Mouse (Mus musculus) liver, adult 2 months (tissue): ENCODE data around the gene Trabd. TPM values are rescaled to one million over a fixed set of nuclear protein-coding genes. Genes with fewer than 3 reads are reported as not detected.

ENCODE experiments used
- DNase-seq: peaks from one replicate; pipeline ENCODE4 v3.0.0-alpha.2; 2011; ENCODE audit warnings: low read depth, low spot score; ENCODE audit errors: extremely low read depth
- H3K27ac ChIP-seq: fragments of 200-500 bp; replicated peaks from 2 replicates; pipeline ENCODE4 v1.5.1; 2012; ENCODE audit warnings: low read depth, mild to moderate bottlenecking, control low read depth, inconsistent platforms, low read length; ENCODE audit not compliant: insufficient read depth
- H3K27me3 ChIP-seq: fragments of 200-500 bp; 2 replicates; pipeline ENCODE4 v1.6.1; 2012; ENCODE audit warnings: mild to moderate bottlenecking, moderate library complexity, low read length, inconsistent platforms; ENCODE audit not compliant: control insufficient read depth, insufficient read depth
- H3K36me3 ChIP-seq: fragments of 200-500 bp; 2 replicates; pipeline ENCODE4 v1.6.1; 2012; ENCODE audit warnings: low read length, inconsistent platforms; ENCODE audit not compliant: control insufficient read depth, insufficient read depth
- H3K4me1 ChIP-seq: fragments of 200-500 bp; 2 replicates; pipeline ENCODE4 v1.6.1; 2011; ENCODE audit warnings: low read length; ENCODE audit not compliant: control insufficient read depth, insufficient read depth
- H3K4me3 ChIP-seq: fragments of 200-500 bp; 2 replicates; pipeline ENCODE4 v1.5.1; 2011; ENCODE audit warnings: low read depth, mild to moderate bottlenecking, control low read depth, low read length, moderate library complexity; ENCODE audit not compliant: insufficient read depth
- H3K79me2 ChIP-seq: fragments of 200-500 bp; 2 replicates; pipeline ENCODE4 v1.6.1; 2012; ENCODE audit warnings: inconsistent platforms, mild to moderate bottlenecking, low read length, moderate library complexity; ENCODE audit not compliant: control insufficient read depth, insufficient read depth
- H3K9ac ChIP-seq: fragments of 200-500 bp; 2 replicates; pipeline ENCODE4 v1.6.1; 2012; ENCODE audit warnings: low read depth, mild to moderate bottlenecking, control low read depth, inconsistent platforms, low read length
- CTCF ChIP-seq: fragments of 200-500 bp; IDR thresholded peaks from 2 replicates; pipeline ENCODE4 v1.5.1; 2011; ENCODE audit warnings: low read depth, low read length, control low read depth
- POLR2A ChIP-seq: fragments of 200-500 bp; IDR thresholded peaks from 2 replicates; pipeline ENCODE4 v1.6.1; 2011; ENCODE audit warnings: low read length, control low read depth; ENCODE audit not compliant: insufficient read depth; ENCODE audit errors: extremely low read depth
- WGBS: fragments of 180-500 bp; shearing (Covaris S2); methylation state at CpG from one replicate; pipeline ENCODE4 v1.1.7; 2018; 5-methylcytosine and 5-hydroxymethylcytosine counted together
- polyA plus RNA-seq: library from polyadenylated mRNA; depleted of rRNA; stranded (reverse); fragments of >200 nt; gene quantifications from 2 replicates; pipeline ENCODE4 v1.2.3, GENCODE M21; 2012
- total RNA-seq: library from RNA; depleted of rRNA; stranded (reverse); fragments of >200 nt; gene quantifications from 2 replicates; pipeline ENCODE4 v1.2.3, GENCODE M21; 2014

The Trabd gene
- total and polyA plus RNA-seq, 2 experiments: 64.0 to 81.6 TPM

DNA sequence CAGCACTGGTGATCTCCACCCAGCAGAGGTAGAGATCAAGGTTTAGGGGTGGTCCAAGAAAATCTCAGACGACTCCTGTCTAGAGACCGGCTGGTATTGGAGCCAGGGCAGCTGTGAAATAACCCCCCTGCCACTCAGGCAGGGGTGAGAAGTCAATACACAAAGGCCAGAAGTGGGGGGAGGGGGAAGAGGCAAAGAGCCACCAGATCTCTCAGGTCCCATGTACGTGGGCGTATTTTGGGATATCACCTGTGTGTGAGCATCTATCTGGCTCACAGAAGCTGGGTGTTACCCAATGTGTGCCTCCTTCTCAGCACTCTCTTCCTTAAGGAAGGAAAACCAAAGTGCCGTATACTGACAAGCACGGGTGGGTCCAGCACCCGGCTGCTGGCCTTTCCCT is 11.9 kb upstream of the Trabd start:
- Histone ChIP-seq H3K36me3 (no peaks in the 10 kb centered on the region), H3K9ac (no peak overlapping the region), H3K27ac (no peak overlapping the region), H3K27me3 (peaks cover 18% of the 10 kb centered on the region), H3K4me3 (no peak overlapping the region), H3K4me1 (peaks cover 2% of the 10 kb centered on the region; the same call in 1 of the 2 replicates), H3K79me2 (no peaks in the 10 kb centered on the region)
- 78% methylated on average over 7 of the region's 7 CpGs for WGBS
- TF ChIP-seq CTCF: no peak
- TF ChIP-seq POLR2A: no peak
- no peak for DNase-seq

DNA sequence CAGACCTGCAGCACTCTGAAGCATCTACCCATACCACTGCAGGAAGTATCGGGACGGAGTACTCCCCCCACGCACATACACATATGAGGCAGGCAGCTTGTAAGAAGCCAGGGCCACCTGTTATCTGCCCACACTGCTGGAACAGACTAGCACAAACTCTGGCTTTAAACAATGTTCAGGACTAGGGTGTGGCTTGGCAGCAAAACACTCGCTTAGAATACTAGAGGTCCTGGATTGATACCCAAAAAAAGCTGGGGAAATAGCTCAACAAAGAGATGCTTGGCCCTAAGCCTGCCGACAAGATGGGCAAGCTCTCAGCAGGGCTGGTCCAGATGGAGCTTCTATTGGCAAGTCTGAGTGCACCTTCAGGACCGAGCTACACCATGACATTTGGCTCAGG is 11.4 kb upstream of the Trabd start:
- Histone ChIP-seq H3K9ac (no peak overlapping the region), H3K4me1 (peaks cover 2% of the 10 kb centered on the region; the same call in 1 of the 2 replicates), H3K36me3 (no peaks in the 10 kb centered on the region), H3K4me3 (no peak overlapping the region), H3K27ac (no peak overlapping the region), H3K27me3 (peaks cover 23% of the 10 kb centered on the region), H3K79me2 (no peaks in the 10 kb centered on the region)
- DNase-seq: no peak
- WGBS: 85% methylated on average over 6 of the region's 6 CpGs
- TF ChIP-seq CTCF (no peak), POLR2A (no peak)

DNA sequence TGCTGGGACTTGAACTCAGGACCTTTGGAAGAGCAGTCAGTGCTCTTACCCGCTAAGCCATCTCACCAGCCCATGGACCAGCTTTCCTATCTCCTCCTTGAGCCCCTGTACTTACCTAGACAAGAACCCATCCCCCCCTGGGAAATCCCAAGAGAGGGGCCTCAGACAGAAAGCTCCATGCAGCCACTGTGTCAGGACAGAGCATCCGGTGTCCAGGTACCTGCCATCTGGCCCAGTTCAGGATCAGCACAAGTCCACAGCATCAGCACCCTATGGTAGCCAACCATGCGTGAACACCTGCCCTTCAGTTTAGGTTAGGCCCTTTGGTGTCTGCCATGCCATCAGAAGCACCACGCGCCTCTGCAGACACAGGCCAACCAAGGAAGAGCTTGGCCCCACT is 10.0 kb upstream of the Trabd start:
- TF ChIP-seq CTCF: no peak
- no peak for TF ChIP-seq POLR2A
- WGBS: 92% methylated on average over 5 of the region's 5 CpGs
- H3K36me3 ChIP-seq: no peaks in the 10 kb centered on the region
- no peak overlapping the region for H3K27ac ChIP-seq
- H3K4me1 ChIP-seq: peaks cover 2% of the 10 kb centered on the region; the same call in 1 of the 2 replicates
- DNase-seq: no peak
- no peaks in the 10 kb centered on the region for H3K79me2 ChIP-seq
- peaks cover 24% of the 10 kb centered on the region for H3K27me3 ChIP-seq
- no peak overlapping the region for H3K4me3 ChIP-seq
- H3K9ac ChIP-seq: no peak overlapping the region

DNA sequence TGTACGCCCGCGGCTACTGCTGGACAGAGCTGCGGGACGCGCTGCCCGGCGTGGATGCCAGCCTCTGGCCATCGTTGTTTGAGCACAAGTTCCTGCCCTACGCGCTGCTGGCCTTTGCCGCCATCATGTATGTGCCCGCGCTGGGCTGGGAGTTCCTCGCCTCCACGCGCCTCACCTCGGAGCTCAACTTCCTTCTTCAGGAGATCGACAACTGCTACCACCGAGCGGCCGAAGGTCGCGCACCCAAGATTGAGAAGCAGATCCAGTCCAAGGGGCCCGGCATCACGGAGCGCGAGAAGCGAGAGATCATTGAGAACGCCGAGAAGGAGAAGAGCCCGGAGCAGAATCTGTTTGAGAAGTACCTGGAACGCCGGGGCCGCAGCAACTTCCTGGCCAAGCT is 7.3 kb upstream of the Trabd start:
- WGBS: 19% methylated on average over 35 of the region's 35 CpGs
- Histone ChIP-seq H3K79me2 (no peaks in the 10 kb centered on the region), H3K4me1 (no peaks in the 10 kb centered on the region), H3K27ac (no peak overlapping the region), H3K9ac (no peak overlapping the region), H3K4me3 (no peak overlapping the region), H3K27me3 (peaks cover 20% of the 10 kb centered on the region), H3K36me3 (no peaks in the 10 kb centered on the region)
- no peak for DNase-seq
- no peak for TF ChIP-seq CTCF
- no peak for TF ChIP-seq POLR2A

DNA sequence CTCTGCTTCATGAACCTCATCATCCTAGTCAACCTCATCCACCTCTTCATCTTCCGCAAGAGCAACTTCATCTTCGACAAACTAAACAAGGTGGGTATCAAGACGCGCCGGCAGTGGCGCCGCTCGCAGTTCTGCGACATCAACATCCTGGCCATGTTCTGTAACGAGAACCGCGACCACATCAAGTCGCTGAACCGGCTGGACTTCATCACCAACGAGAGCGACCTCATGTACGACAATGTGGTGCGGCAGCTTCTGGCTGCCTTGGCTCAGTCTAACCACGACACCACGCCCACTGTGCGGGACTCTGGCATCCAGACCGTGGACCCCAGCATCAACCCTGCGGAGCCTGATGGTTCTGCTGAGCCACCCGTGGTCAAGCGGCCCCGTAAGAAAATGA is 6.7 kb upstream of the Trabd start:
- 22% methylated on average over 26 of the region's 26 CpGs for WGBS
- DNase-seq: no peak
- Histone ChIP-seq H3K79me2 (no peaks in the 10 kb centered on the region), H3K4me3 (no peak overlapping the region), H3K27ac (no peak overlapping the region), H3K4me1 (no peaks in the 10 kb centered on the region), H3K27me3 (peaks cover 20% of the 10 kb centered on the region), H3K9ac (no peak overlapping the region), H3K36me3 (no peaks in the 10 kb centered on the region)
- TF ChIP-seq POLR2A: no peak
- no peak for TF ChIP-seq CTCF

DNA sequence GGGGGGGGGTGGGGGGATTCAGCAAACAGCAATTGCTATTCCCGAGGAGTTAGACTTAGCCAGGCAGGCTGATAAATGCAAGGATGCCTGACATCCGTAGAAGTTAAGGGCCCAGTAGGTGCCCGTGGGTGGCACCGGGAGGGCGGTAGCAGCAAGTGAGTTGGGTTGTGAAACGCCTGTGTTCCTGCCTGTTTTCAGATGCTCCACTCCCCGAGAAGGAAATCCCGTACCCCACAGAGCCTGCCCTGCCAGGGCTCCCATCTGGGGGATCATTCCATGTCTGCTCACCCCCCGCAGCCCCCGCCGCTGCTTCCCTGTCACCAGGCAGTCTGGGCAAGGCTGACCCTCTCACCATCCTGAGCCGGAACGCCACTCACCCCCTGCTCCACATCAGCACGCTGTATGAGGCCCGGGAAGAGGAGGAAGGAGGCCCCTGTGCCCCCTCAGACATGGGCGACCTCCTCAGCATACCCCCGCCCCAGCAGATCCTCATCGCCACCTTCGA is 5.5 kb upstream of the Trabd start:
- H3K27me3 ChIP-seq: peaks cover 20% of the 10 kb centered on the region

More for the DNA sequence above, 5.5 kb upstream of the Trabd start:
- Histone ChIP-seq H3K4me1 (no peaks in the 10 kb centered on the region), H3K9ac (no peak overlapping the region), H3K79me2 (no peaks in the 10 kb centered on the region), H3K27ac (no peak overlapping the region), H3K36me3 (no peaks in the 10 kb centered on the region), H3K4me3 (no peak overlapping the region)
- WGBS: 81% methylated on average over 19 of the region's 19 CpGs
- TF ChIP-seq POLR2A (no peak), CTCF (no peak)
- no peak for DNase-seq
